Mouse (Mus musculus) hindbrain, embryonic 14.5 days (tissue): Measurements from ENCODE around the gene Bhlhe23. TPM values are rescaled to one million over a fixed set of nuclear protein-coding genes. Genes with fewer than 3 reads are reported as not detected.
A peak's percentile ranks its signal among the peaks of the same experiment; 100 is the strongest.

Source experiments
- ATAC-seq: fragments of 200-750 bp; cut with Nextera tagmentation; 2 replicates; pipeline ENCODE4 v1.8.0; 2017; ENCODE audit warnings: moderate number of reproducible peaks, mild to moderate bottlenecking, moderate TSS enrichment, moderate library complexity; ENCODE audit not compliant: low FRiP score
- DNase-seq: peaks from one replicate; pipeline ENCODE4 v3.0.0-alpha.2; 2015; ENCODE audit warnings: low spot score
- H3K27ac ChIP-seq: fragments of 300-500 bp; sonication (generic); 2 replicates; pipeline ENCODE4 v1.5.1; 2014; ENCODE audit warnings: mild to moderate bottlenecking, moderate library complexity
- H3K27me3 ChIP-seq: fragments of 300-500 bp; sonication (generic); 2 replicates; pipeline ENCODE4 v1.6.1; 2014; ENCODE audit warnings: mild to moderate bottlenecking, low read length, mixed read lengths; ENCODE audit not compliant: control insufficient read depth, insufficient read depth
- H3K36me3 ChIP-seq: fragments of 300-500 bp; sonication (generic); replicated peaks from 2 replicates; pipeline ENCODE4 v1.6.1; 2014; ENCODE audit not compliant: control insufficient read depth, insufficient read depth
- H3K4me1 ChIP-seq: fragments of 300-500 bp; sonication (generic); replicated peaks from 2 replicates; pipeline ENCODE4 v1.6.1; 2014; ENCODE audit warnings: antibody characterized with exemption, low read length, mixed read lengths; ENCODE audit not compliant: control insufficient read depth, insufficient read depth
- H3K4me2 ChIP-seq: fragments of 300-500 bp; sonication (generic); replicated peaks from 2 replicates; pipeline ENCODE4 v1.6.1; 2014; ENCODE audit warnings: mild to moderate bottlenecking, moderate library complexity
- H3K4me3 ChIP-seq: fragments of 300-500 bp; sonication (generic); replicated peaks from 2 replicates; pipeline ENCODE4 v1.5.1; 2014; ENCODE audit warnings: mild to moderate bottlenecking, low read length
- H3K9ac ChIP-seq: fragments of 300-500 bp; sonication (generic); 2 replicates; pipeline ENCODE4 v1.6.1; 2014
- H3K9me3 ChIP-seq: fragments of 300-500 bp; sonication (generic); 2 replicates; pipeline ENCODE4 v1.6.1; 2016; ENCODE audit warnings: low read length; ENCODE audit not compliant: control insufficient read depth
- WGBS: fragments of 180-500 bp; shearing (Covaris S2); extraction: QIAGEN DNeasy Blood & Tissue Kit; methylation state at CpG from one replicate; pipeline ENCODE4 v1.1.7; 2014; 5-methylcytosine and 5-hydroxymethylcytosine counted together
- polyA plus RNA-seq: library from polyadenylated mRNA; unstranded; fragments of >200 nt; fragmentation: Nextera tagmentation; extraction: Ambion mirVana; gene quantifications from 2 replicates; pipeline ENCODE4 v1.2.1, GENCODE M21; 2014

Bhlhe23 gene
- polyA plus RNA-seq, 1 experiment from 2014 or later = 0.36 TPM

GRCm38 (mm10) chr2:180755896-180756295 is 20.8 kb downstream of the Bhlhe23 start:
- Histone ChIP-seq H3K4me1 (peaks cover 8% of the 10 kb centered on the region), H3K9ac (no peak overlapping the region), H3K4me3 (no peak overlapping the region), H3K9me3 (no peaks in the 10 kb centered on the region), H3K36me3 (no peaks in the 10 kb centered on the region), H3K4me2 (no peak overlapping the region), H3K27me3 (no peaks in the 10 kb centered on the region), H3K27ac (no peak overlapping the region)
- DNase-seq = peak; percentile 40
- 8% methylated on average over 8 of the region's 8 CpGs for WGBS
- no peak for ATAC-seq

GRCm38 (mm10) chr2:180754976-180755688 is 21.6 kb downstream of the Bhlhe23 start:
- Histone ChIP-seq H3K36me3 (no peaks in the 10 kb centered on the region), H3K4me2 (no peak overlapping the region), H3K9me3 (no peaks in the 10 kb centered on the region), H3K9ac (no peak overlapping the region), H3K27ac (no peak overlapping the region), H3K27me3 (no peaks in the 10 kb centered on the region), H3K4me3 (no peak overlapping the region), H3K4me1 (peaks cover 8% of the 10 kb centered on the region)
- ATAC-seq (no peak), DNase-seq (no peak)
- 42% methylated on average over 5 of the region's 5 CpGs for WGBS

GRCm38 (mm10) chr2:180748904-180749303 is 27.8 kb downstream of the Bhlhe23 start:
- 0 out of 2 replicates have a peak, but pooled peaks cover 8% of the 10 kb centered on the region for H3K4me1 ChIP-seq
- no peak overlapping the region for H3K27ac ChIP-seq
- H3K9me3 ChIP-seq = no peaks in the 10 kb centered on the region
- no peak overlapping the region for H3K4me2 ChIP-seq
- H3K36me3 ChIP-seq = no peaks in the 10 kb centered on the region
- H3K4me3 ChIP-seq = no peak overlapping the region
- H3K9ac ChIP-seq = no peak overlapping the region; the same call in 1 of the 2 replicates
- ATAC-seq (no peak), DNase-seq (no peak)
- H3K27me3 ChIP-seq = 0 out of 2 replicates have a peak, but pooled peaks cover 4% of the 10 kb centered on the region
- WGBS = 65% methylated on average over 5 of the region's 5 CpGs

GRCm38 (mm10) chr2:180746569-180747192 is 30.0 kb downstream of the Bhlhe23 start:
- Histone ChIP-seq H3K9me3 (no peaks in the 10 kb centered on the region), H3K27me3 (0 out of 2 replicates have a peak, but pooled peaks cover 4% of the 10 kb centered on the region), H3K4me3 (no peak overlapping the region), H3K4me2 (no peak overlapping the region), H3K9ac (no peak overlapping the region), H3K4me1 (0 out of 2 replicates have a peak, but pooled peaks cover 8% of the 10 kb centered on the region), H3K27ac (no peak overlapping the region), H3K36me3 (no peaks in the 10 kb centered on the region)
- ATAC-seq (peak; percentile 27; the same call in 1 of the 2 replicates), DNase-seq (no peak)
- 21% methylated on average over 5 of the region's 5 CpGs for WGBS

- Histone ChIP-seq H3K36me3 (no peaks in the 10 kb centered on the region), H3K27me3 (0 out of 2 replicates have a peak, but pooled peaks cover 4% of the 10 kb centered on the region), H3K9me3 (no peaks in the 10 kb centered on the region), H3K4me1 (0 out of 2 replicates have a peak, but pooled peaks cover 8% of the 10 kb centered on the region), H3K27ac (no peak overlapping the region), H3K4me3 (no peak overlapping the region), H3K4me2 (no peak overlapping the region), H3K9ac (no peak overlapping the region)
- peak; percentile 54; the same call in 1 of the 2 replicates for ATAC-seq
- DNase-seq = peak; percentile 92
- WGBS = 36% methylated on average over 17 of the region's 17 CpGs
These were observed 31.3 kb downstream of the Bhlhe23 start for GRCm38 (mm10) chr2:180745248-180745927.

- Histone ChIP-seq H3K4me3 (no peak overlapping the region), H3K27me3 (no peaks in the 10 kb centered on the region), H3K9ac (no peak overlapping the region), H3K27ac (no peak overlapping the region), H3K36me3 (no peaks in the 10 kb centered on the region), H3K4me1 (0 out of 2 replicates have a peak, but pooled peaks cover 8% of the 10 kb centered on the region), H3K9me3 (no peaks in the 10 kb centered on the region), H3K4me2 (no peak overlapping the region)
- DNase-seq = no peak
- ATAC-seq = no peak
- WGBS = 94% methylated on average over 2 of the region's 2 CpGs
These were observed 33.4 kb downstream of the Bhlhe23 start for GRCm38 (mm10) chr2:180743321-180743720.

- H3K9me3 ChIP-seq = no peaks in the 10 kb centered on the region
- 0 out of 2 replicates have a peak, but pooled peaks cover 8% of the 10 kb centered on the region for H3K4me1 ChIP-seq
- no peak overlapping the region for H3K9ac ChIP-seq
- no peak overlapping the region for H3K27ac ChIP-seq
- no peak for ATAC-seq
- no peak overlapping the region for H3K4me3 ChIP-seq
- H3K27me3 ChIP-seq = no peaks in the 10 kb centered on the region
- H3K36me3 ChIP-seq = no peaks in the 10 kb centered on the region
- no peak for DNase-seq
- H3K4me2 ChIP-seq = no peak overlapping the region
- WGBS = 91% methylated on average over 6 of the region's 6 CpGs
These were observed 33.9 kb downstream of the Bhlhe23 start for GRCm38 (mm10) chr2:180742820-180743219.

GRCm38 (mm10) chr2:180741421-180741820 is 35.3 kb downstream of the Bhlhe23 start:
- 0 out of 2 replicates have a peak, but pooled peaks cover under 1% of the 10 kb centered on the region for H3K4me1 ChIP-seq
- WGBS = 80% methylated on average over 7 of the region's 7 CpGs
- no peaks in the 10 kb centered on the region for H3K9me3 ChIP-seq
- DNase-seq = no peak
- H3K9ac ChIP-seq = no peak overlapping the region
- H3K4me2 ChIP-seq = no peak overlapping the region
- H3K36me3 ChIP-seq = no peaks in the 10 kb centered on the region
- ATAC-seq = no peak
- H3K4me3 ChIP-seq = no peak overlapping the region
- H3K27ac ChIP-seq = no peak overlapping the region
- H3K27me3 ChIP-seq = no peaks in the 10 kb centered on the region

GRCm38 (mm10) chr2:180740349-180740748 is 36.4 kb downstream of the Bhlhe23 start:
- H3K4me2 ChIP-seq = no peak overlapping the region
- 40% methylated on average over 3 of the region's 3 CpGs for WGBS
- no peak for ATAC-seq

More at GRCm38 (mm10) chr2:180740349-180740748, 36.4 kb downstream of the Bhlhe23 start:
- Histone ChIP-seq H3K4me1 (no peaks in the 10 kb centered on the region), H3K4me3 (no peak overlapping the region), H3K27ac (no peak overlapping the region), H3K9me3 (no peaks in the 10 kb centered on the region), H3K9ac (no peak overlapping the region), H3K36me3 (no peaks in the 10 kb centered on the region), H3K27me3 (no peaks in the 10 kb centered on the region)
- DNase-seq = no peak
